Mouse (Mus musculus): Measurements from ENCODE around the gene Rb1.

DNA sequence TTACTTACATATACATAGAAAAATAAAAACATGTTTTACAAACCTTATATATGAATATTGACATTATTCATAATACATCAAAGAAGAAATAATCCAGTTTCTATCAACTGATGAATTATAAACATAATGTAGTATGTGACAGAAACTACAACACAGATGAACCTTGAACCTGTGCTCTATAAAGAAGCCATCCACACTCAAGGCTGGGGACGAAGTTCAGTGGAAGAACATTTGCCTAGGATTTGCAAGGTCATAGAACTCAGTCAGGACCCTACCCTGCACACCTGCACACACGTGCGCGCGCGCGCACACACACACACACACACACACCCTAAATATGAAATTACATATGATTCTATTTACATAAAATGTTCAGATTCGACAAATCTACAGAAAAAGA, 115.4 kb downstream of the Rb1 start:
- TF ChIP-seq POLR2A (IDR thresholded peaks at IDR 0.05; ENCODE audit: borderline replicate concordance, extremely low read depth, low read depth, low read length), result no peak
- no peak for TF ChIP-seq CTCF (IDR thresholded peaks at IDR 0.05; ENCODE audit: insufficient read depth, low read length)
